Mouse (Mus musculus) kidney, embryonic 14.5 days (tissue): ENCODE data around the gene Lrig2. TPM values are rescaled to one million over a fixed set of nuclear protein-coding genes. Genes with fewer than 3 reads are reported as not detected.

ENCODE experiments used
- ATAC-seq: fragments of 200-750 bp; cut with Nextera tagmentation; 2 replicates; pipeline ENCODE4 v1.8.0; 2017; ENCODE audit warnings: moderate number of reproducible peaks, mild to moderate bottlenecking, moderate TSS enrichment, moderate library complexity; ENCODE audit not compliant: low FRiP score, low TSS enrichment
- H3K27ac ChIP-seq: fragments of 300-500 bp; sonication (generic); 2 replicates; pipeline ENCODE4 v1.5.1; 2014; ENCODE audit warnings: low read depth, mild to moderate bottlenecking, low read length, moderate library complexity, mixed read lengths
- H3K27me3 ChIP-seq: fragments of 300-500 bp; sonication (generic); 2 replicates; pipeline ENCODE4 v1.6.1; 2014; ENCODE audit warnings: mild to moderate bottlenecking, low read length; ENCODE audit not compliant: control insufficient read depth, insufficient read depth
- H3K36me3 ChIP-seq: fragments of 300-500 bp; sonication (generic); 2 replicates; pipeline ENCODE4 v1.6.1; 2014; ENCODE audit warnings: low read length, mixed read lengths; ENCODE audit not compliant: control insufficient read depth, insufficient read depth
- H3K4me1 ChIP-seq: fragments of 300-500 bp; sonication (generic); 2 replicates; pipeline ENCODE4 v1.6.1; 2014; ENCODE audit warnings: low read length, mixed read lengths; ENCODE audit not compliant: control insufficient read depth, insufficient read depth
- H3K4me2 ChIP-seq: fragments of 300-500 bp; sonication (generic); replicated peaks from 2 replicates; pipeline ENCODE4 v1.6.1; 2014; ENCODE audit warnings: low read depth, mild to moderate bottlenecking, low read length
- H3K4me3 ChIP-seq: fragments of 300-500 bp; sonication (generic); 2 replicates; pipeline ENCODE4 v1.5.1; 2014; ENCODE audit warnings: mild to moderate bottlenecking, low read length
- H3K9ac ChIP-seq: fragments of 300-500 bp; sonication (generic); 2 replicates; pipeline ENCODE4 v1.6.1; 2014; ENCODE audit warnings: low read depth, mild to moderate bottlenecking, low read length, moderate library complexity
- H3K9me3 ChIP-seq: fragments of 300-500 bp; sonication (generic); 2 replicates; pipeline ENCODE4 v1.6.1; 2016; ENCODE audit warnings: low read length; ENCODE audit not compliant: control insufficient read depth
- WGBS: fragments of 180-500 bp; shearing (Covaris S2); extraction: QIAGEN DNeasy Blood & Tissue Kit; methylation state at CpG from one replicate; pipeline ENCODE4 v1.1.7; 2014; 5-methylcytosine and 5-hydroxymethylcytosine counted together
- polyA plus RNA-seq: library from polyadenylated mRNA; unstranded; fragments of >200 nt; fragmentation: Nextera tagmentation; extraction: Ambion mirVana; gene quantifications from 2 replicates; pipeline ENCODE4 v1.2.1, GENCODE M21; 2014

Lrig2 gene
- polyA plus RNA-seq, 1 experiment from 2014 or later = 25.6 TPM

DNA sequence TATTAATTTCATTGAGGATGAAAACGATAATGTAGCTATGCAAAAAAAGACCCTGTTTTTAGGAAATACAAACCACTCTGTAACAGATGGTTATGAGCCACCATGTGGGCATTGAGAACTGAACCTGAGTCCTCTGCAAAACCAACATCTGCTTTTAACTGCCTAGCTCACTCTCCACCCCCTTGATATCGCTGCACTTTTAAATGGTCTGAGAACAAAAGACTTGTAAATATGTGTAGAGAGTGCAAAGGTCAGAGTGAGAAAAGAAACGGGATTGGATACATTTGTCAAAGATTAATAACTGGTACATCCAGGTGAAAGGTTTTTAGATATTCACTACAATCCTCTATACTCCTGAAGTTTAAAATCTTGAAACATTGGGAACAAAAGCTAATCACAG, 42.3 kb downstream of the Lrig2 start:
- H3K9me3 ChIP-seq = no peaks in the 10 kb centered on the region
- H3K4me2 ChIP-seq = no peak overlapping the region
- peaks cover 31% of the 10 kb centered on the region for H3K36me3 ChIP-seq
- no peak overlapping the region for H3K9ac ChIP-seq
- no peak overlapping the region for H3K4me3 ChIP-seq
- H3K27me3 ChIP-seq = no peaks in the 10 kb centered on the region
- ATAC-seq = no peak
- no peak overlapping the region for H3K27ac ChIP-seq
- 85% methylated on average over 3 of the region's 3 CpGs for WGBS
- no peaks in the 10 kb centered on the region for H3K4me1 ChIP-seq

DNA sequence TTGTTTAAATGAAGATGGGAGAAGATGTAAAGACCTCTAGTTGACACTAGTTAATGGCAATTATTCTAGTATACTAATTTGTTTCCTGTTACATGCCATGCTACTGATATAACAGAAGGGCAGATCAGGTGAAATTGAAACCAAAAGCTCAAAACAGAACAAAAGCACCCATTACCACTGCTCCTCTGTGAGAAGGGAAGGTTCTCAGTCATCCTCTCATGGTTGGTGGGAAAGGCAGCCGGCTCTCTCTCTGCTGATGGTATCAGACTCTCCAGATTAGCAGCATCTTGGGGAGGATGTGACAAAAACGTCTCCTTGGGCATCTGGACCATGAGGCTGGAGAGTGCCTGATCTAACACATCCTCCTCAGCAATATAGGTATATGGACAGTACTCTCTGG, 50.5 kb downstream of the Lrig2 start:
- ATAC-seq = no peak
- no peak overlapping the region for H3K27ac ChIP-seq
- peaks cover 88% of the 10 kb centered on the region for H3K36me3 ChIP-seq
- H3K4me2 ChIP-seq = no peak overlapping the region
- H3K27me3 ChIP-seq = no peaks in the 10 kb centered on the region
- H3K4me1 ChIP-seq = no peaks in the 10 kb centered on the region
- H3K4me3 ChIP-seq = no peak overlapping the region
- no peaks in the 10 kb centered on the region for H3K9me3 ChIP-seq
- WGBS = 78% methylated on average over 2 of the region's 2 CpGs
- no peak overlapping the region for H3K9ac ChIP-seq

DNA sequence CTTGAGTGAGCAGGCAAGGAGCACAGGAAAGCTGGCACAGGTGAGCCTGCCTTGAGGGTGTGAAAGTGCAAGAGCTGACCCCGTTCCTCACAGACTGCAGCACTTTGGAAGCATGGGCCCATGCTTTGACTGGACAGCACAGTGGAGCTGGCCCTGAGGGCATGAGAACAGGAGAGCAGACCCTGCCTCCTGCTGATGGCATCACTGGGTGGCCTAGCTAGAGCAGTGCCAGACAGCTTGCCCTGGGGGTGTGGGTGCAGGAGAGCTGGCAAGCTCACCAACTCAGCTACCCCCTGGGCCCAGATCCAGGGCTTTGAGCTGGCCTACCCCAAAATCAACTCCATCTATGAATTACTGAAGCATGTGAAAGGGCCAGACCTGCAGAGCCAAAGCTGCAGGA, 53.1 kb downstream of the Lrig2 start:
- Histone ChIP-seq H3K9ac (no peak overlapping the region), H3K4me3 (no peak overlapping the region), H3K4me1 (no peaks in the 10 kb centered on the region), H3K27me3 (no peaks in the 10 kb centered on the region), H3K27ac (no peak overlapping the region), H3K9me3 (no peaks in the 10 kb centered on the region), H3K36me3 (peaks cover 76% of the 10 kb centered on the region), H3K4me2 (no peak overlapping the region)
- 76% methylated on average over 1 of the region's 1 CpGs for WGBS
- no peak for ATAC-seq

DNA sequence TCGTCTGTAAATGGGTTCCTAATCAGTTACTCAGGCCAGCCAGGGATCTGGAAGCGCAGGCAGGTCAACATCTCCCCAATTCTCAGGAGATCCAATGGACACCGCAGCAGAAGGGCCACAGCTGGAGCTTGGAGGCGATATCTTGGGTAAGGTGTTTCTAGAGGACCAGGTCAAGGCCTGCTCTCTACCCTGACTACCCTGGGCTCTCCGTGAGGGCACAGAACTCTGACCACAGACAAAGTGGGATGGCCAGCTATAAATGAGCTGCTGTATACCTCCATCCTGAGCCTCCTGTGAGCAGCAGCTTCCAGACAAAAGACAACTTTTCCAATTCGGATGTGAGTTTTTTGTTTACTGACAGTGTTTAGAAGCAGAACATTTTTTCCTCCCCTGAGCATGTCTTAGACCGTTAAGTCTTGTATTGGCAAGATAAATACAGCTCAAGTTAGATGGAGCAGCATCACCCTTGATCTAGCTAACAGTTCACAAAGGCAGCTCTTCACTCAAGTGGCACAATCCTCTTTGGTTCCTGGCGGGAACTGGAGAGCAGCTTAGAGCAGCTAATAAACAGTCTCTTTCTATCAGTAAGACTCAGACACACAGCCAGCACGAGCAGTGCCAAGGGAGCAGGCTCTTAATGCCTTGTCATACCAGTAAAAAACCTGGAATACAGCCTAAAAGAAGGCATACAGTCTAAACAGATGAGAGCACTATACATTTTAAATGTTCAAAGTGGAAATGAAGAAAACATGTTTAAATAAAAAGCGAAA, 56.0 kb downstream of the Lrig2 start:
- H3K27ac ChIP-seq = no peak overlapping the region
- H3K4me2 ChIP-seq = no peak overlapping the region
- 90% methylated on average over 10 of the region's 10 CpGs for WGBS
- no peaks in the 10 kb centered on the region for H3K9me3 ChIP-seq
- no peak for ATAC-seq
- no peak overlapping the region for H3K4me3 ChIP-seq
- H3K9ac ChIP-seq = no peak overlapping the region
- H3K27me3 ChIP-seq = no peaks in the 10 kb centered on the region
- H3K36me3 ChIP-seq = peaks cover 48% of the 10 kb centered on the region
- H3K4me1 ChIP-seq = no peaks in the 10 kb centered on the region

DNA sequence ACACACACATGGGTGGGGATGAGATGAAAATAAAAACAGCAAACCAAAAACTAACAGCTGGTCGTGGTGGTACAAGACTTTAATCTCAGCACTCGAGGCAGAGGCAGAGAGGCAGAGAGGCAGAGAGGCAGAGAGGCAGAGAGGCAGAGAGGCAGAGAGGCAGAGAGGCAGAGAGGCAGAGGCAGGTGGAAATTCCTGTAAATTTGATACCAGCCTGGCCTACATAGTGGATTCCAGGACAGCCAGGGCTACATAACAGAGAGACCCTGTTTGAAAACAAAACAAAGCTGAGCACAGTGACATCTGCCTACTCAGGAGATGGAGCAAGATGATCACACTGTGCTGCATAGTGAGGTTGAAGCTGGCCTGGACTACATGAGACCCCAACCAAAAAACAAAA, 64.5 kb downstream of the Lrig2 start:
- WGBS = 72% methylated on average over 2 of the region's 2 CpGs
- Histone ChIP-seq H3K36me3 (no peaks in the 10 kb centered on the region), H3K4me1 (no peaks in the 10 kb centered on the region), H3K27me3 (no peaks in the 10 kb centered on the region), H3K4me3 (no peak overlapping the region), H3K9ac (no peak overlapping the region), H3K4me2 (no peak overlapping the region), H3K9me3 (no peaks in the 10 kb centered on the region), H3K27ac (no peak overlapping the region)
- no peak for ATAC-seq

DNA sequence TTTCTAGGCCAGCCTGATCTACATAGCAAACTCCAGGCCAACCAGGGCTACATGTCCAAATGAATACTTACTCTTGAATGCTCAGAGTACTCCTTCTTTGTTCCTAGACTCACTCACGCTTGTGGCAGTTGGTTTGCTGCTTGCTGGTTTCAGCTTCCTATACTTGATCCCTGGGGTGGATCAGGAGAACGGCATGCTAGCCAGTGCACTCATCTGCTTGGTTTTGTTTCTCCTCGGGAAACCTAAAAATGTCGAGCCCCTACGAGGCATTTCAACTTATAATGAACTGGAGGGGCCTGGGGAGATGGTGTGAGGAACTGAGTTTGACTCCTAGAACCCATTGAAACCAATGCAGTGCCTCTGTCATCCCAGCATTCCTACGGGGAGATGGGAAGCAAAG, 65.0 kb downstream of the Lrig2 start:
- H3K27ac ChIP-seq = no peak overlapping the region
- 84% methylated on average over 6 of the region's 6 CpGs for WGBS
- ATAC-seq = no peak
- H3K4me2 ChIP-seq = no peak overlapping the region
- no peaks in the 10 kb centered on the region for H3K9me3 ChIP-seq
- H3K36me3 ChIP-seq = no peaks in the 10 kb centered on the region
- no peak overlapping the region for H3K4me3 ChIP-seq
- 0 out of 2 replicates have a peak, but pooled peaks cover 2% of the 10 kb centered on the region for H3K4me1 ChIP-seq
- no peak overlapping the region for H3K9ac ChIP-seq
- H3K27me3 ChIP-seq = no peaks in the 10 kb centered on the region

DNA sequence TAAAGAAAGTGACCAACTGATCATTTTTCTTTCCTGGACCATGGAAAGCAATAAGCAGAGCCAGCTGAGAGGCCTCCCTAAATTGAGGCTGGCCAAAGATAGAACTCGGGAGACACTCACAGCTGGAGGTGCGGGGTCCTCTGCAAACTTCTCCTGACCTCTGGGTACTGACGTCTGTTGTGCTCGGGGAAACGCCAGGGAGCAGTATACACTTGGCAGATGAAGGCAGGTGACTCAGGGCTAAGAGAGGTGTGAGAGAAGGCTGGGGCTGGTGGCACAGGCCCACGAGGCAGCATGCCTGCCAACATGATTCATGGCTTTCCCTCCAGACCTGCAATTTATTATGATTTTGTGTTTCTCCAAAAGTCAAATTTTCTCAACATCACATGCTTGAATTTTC, 66.1 kb downstream of the Lrig2 start:
- Histone ChIP-seq H3K4me3 (no peak overlapping the region), H3K4me2 (no peak overlapping the region), H3K27me3 (no peaks in the 10 kb centered on the region), H3K27ac (no peak overlapping the region), H3K9ac (no peak overlapping the region), H3K36me3 (no peaks in the 10 kb centered on the region), H3K4me1 (0 out of 2 replicates have a peak, but pooled peaks cover 5% of the 10 kb centered on the region), H3K9me3 (no peaks in the 10 kb centered on the region)
- ATAC-seq = no peak
- WGBS = 50% methylated on average over 6 of the region's 6 CpGs

DNA sequence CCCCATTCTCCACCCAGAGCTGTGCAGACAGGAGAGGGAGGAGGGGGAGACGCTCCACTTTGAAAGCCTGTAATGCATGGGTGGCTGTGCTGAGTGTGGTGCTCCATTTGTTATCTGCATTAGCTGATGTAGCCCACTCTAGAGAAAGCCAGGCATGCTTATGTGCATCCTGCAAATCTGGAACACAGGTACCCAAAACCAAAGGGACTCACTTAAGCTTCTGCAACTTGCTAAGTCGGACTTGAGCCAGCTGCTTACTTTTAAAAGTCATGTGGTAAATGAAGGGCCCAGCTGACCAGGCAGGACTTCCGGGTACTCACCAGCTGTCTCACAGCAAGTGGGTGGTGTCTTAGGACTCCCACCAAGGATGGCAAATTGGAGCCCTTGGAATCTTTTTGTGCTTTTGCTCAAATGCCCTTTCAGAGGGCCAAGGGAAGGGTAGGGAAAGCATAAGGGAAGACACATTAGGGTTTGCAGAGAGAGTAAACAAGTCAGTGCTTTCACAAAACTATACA, 66.7 kb downstream of the Lrig2 start:
- Histone ChIP-seq H3K4me3 (no peak overlapping the region), H3K4me1 (0 out of 2 replicates have a peak, but pooled peaks cover 5% of the 10 kb centered on the region), H3K27ac (no peak overlapping the region), H3K36me3 (no peaks in the 10 kb centered on the region), H3K9me3 (no peaks in the 10 kb centered on the region), H3K27me3 (no peaks in the 10 kb centered on the region), H3K4me2 (no peak overlapping the region), H3K9ac (no peak overlapping the region)
- ATAC-seq = no peak
- 57% methylated on average over 3 of the region's 3 CpGs for WGBS

DNA sequence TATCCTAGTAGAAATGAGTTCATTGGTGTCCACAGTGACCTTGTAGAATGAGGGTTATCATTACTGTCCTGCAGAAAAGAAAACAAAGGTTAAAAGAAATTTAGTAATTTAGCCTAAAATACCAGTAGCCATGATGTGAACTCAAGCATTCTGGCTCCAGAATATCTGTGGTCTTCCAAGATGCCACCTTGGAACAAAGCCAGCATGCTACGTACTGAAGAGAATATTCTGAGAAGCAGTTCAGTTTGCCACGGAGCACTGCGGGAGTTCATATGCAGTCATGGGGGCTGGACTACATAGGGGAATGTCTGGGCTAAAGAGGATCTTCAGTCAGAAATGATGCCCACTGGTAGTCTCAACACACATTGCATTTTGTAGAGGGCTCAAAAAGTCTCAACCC, 67.6 kb downstream of the Lrig2 start:
- no peak overlapping the region for H3K4me3 ChIP-seq
- ATAC-seq = no peak
- H3K4me1 ChIP-seq = 0 out of 2 replicates have a peak, but pooled peaks cover 5% of the 10 kb centered on the region
- H3K36me3 ChIP-seq = no peaks in the 10 kb centered on the region
- H3K27ac ChIP-seq = no peak overlapping the region
- WGBS = 90% methylated on average over 3 of the region's 3 CpGs
- H3K9me3 ChIP-seq = no peaks in the 10 kb centered on the region
- no peak overlapping the region for H3K4me2 ChIP-seq
- no peak overlapping the region for H3K9ac ChIP-seq
- H3K27me3 ChIP-seq = no peaks in the 10 kb centered on the region
